Mouse (Mus musculus): ENCODE results near the gene Pcbp1. TPM values are rescaled to one million over a fixed set of nuclear protein-coding genes. Genes with fewer than 3 reads are reported as not detected.

The Pcbp1 gene
- polyA plus RNA-seq, 1 experiment, result 166 TPM

- H3K27ac ChIP-seq (ENCODE audit: insufficient read depth, low read depth, low read length), result no peak overlapping the region
These were observed 51.4 kb downstream of the Pcbp1 start for GRCm38 (mm10) chr6:86474646-86475181.

More at GRCm38 (mm10) chr6:86474646-86475181, 51.4 kb downstream of the Pcbp1 start:
- Histone ChIP-seq H3K36me3 (ENCODE audit: control insufficient read depth, insufficient read depth, low read length) (no peaks in the 10 kb centered on the region), H3K4me3 (ENCODE audit: insufficient read depth, low read depth, low read length) (no peak overlapping the region), H3K4me1 (ENCODE audit: control insufficient read depth, insufficient read depth, low read length) (peaks cover 37% of the 10 kb centered on the region), H3K27me3 (replicated peaks; ENCODE audit: control insufficient read depth, insufficient read depth, low read length) (no peaks in the 10 kb centered on the region)
- TF ChIP-seq CTCF (conservative IDR thresholded peaks at IDR 0.05; ENCODE audit: insufficient read depth, insufficient read length, low read depth, low read length), result no peak
- TF ChIP-seq POLR2A (IDR thresholded peaks at IDR 0.05; ENCODE audit: low read depth, low read length), result no peak
- no peak for DNase-seq

Other genes starting within 250 kb of the Pcbp1 start
- gene Fam136a, start 160.7 kb downstream of the Pcbp1 start, polyA plus RNA-seq (2012; rRNA removed), result 19.7 and 20.2 TPM in 2 replicates
- 35.3 and 82.5 TPM in 2 replicates for gene Snrpg, start 155.0 kb downstream of the Pcbp1 start, polyA plus RNA-seq (2012; rRNA removed)
- 56.4 and 56.8 TPM in 2 replicates for gene Pcyox1, start 129.2 kb downstream of the Pcbp1 start, polyA plus RNA-seq (2012; rRNA removed)
- gene Tia1, start 122.1 kb downstream of the Pcbp1 start, polyA plus RNA-seq (2012; rRNA removed), result 11.5 TPM in 2 replicates
- 2.9 and 6.7 TPM in 2 replicates for gene Gm44790, start 99.7 kb downstream of the Pcbp1 start, polyA plus RNA-seq (2012; rRNA removed)
- 15.1 and 15.3 TPM in 2 replicates for gene C87436, start 87.9 kb downstream of the Pcbp1 start, polyA plus RNA-seq (2012; rRNA removed)
- gene Asprv1, start 101.8 kb upstream of the Pcbp1 start, polyA plus RNA-seq (2012; rRNA removed), result 0.10 and 0.33 TPM in 2 replicates
- 8.7 and 9.9 TPM in 2 replicates for gene Mxd1, start 142.8 kb upstream of the Pcbp1 start, polyA plus RNA-seq (2012; rRNA removed)
- gene Snrnp27, start 158.2 kb upstream of the Pcbp1 start, polyA plus RNA-seq (2012; rRNA removed), result 14.6 and 21.0 TPM in 2 replicates
- gene Gmcl1, start 207.1 kb upstream of the Pcbp1 start, polyA plus RNA-seq (2012; rRNA removed), result 9.1 and 10.0 TPM in 2 replicates